18 mouse cellular contexts compared by ENCODE assay signal in genomic region chr10:70623461-70623860, GRCm38 (mm10). TPM values are rescaled to one million over a fixed set of nuclear protein-coding genes. Genes with fewer than 3 reads are reported as not detected.
"Had no signal": no experiment of that assay in that cellular context is flagged by ENCODE, and none has a peak within 500 bp of the region (broad histone marks: within the 10 kb centered on the region; RNA-seq: fewer than 3 reads in every experiment).

No protein-coding gene starts in this region.

- DNase-seq: retina, postnatal 1 day; right cerebral cortex, adult 18-20 months; right cerebral cortex, postnatal 14 days; right cerebral cortex, postnatal 25 days; right cerebral cortex, postnatal 4 days; spleen, adult 18-20 months; thymus, adult 18-20 months; thymus, adult 2 months; thymus, postnatal 14 days; thymus, postnatal 25 days; thymus, postnatal 36 days; thymus, postnatal 4 days had no signal

- H3K27me3 ChIP-seq: neural tube, embryonic 13.5 days; neural tube, embryonic 15.5 days; stomach, embryonic 15.5 days had no signal

- H3K4me2 ChIP-seq: neural tube, embryonic 13.5 days; neural tube, embryonic 15.5 days; stomach, embryonic 15.5 days had no signal

- H3K9me3 ChIP-seq: neural tube, embryonic 13.5 days; neural tube, embryonic 15.5 days; stomach, embryonic 15.5 days had no signal

- H3K9ac ChIP-seq: neural tube, embryonic 13.5 days; neural tube, embryonic 15.5 days; stomach, embryonic 15.5 days had no signal

- H3K36me3 ChIP-seq: neural tube, embryonic 13.5 days; neural tube, embryonic 15.5 days; stomach, embryonic 15.5 days had no signal

- H3K4me1 ChIP-seq: neural tube, embryonic 13.5 days; stomach, embryonic 15.5 days had no signal

- H3K4me3 ChIP-seq: neural tube, embryonic 13.5 days; neural tube, embryonic 15.5 days; stomach, embryonic 15.5 days had no signal

- H3K27ac ChIP-seq: neural tube, embryonic 13.5 days; neural tube, embryonic 15.5 days; stomach, embryonic 15.5 days; stomach, postnatal 0 days had no signal

RNA-seq across cellular contexts. Expression of gene Phyhipl, which starts 32.3 kb away (rescaled TPM):
- polyA plus RNA-seq: small intestine, adult 2 months; spleen, adult 2 months had no signal
